Mouse (Mus musculus) layer of hippocampus, postnatal 10 days (tissue): ENCODE measurements around the gene Fgfr2. TPM values are rescaled to one million over a fixed set of nuclear protein-coding genes. Genes with fewer than 3 reads are reported as not detected.

Source experiments
- DNase-seq, 2 experiments: peaks; one replicate each; pipeline ENCODE4 v3.0.0; 2021; ENCODE audit warnings: low spot score in 2 of 2
- total RNA-seq, 2 experiments: library from RNA; stranded (reverse); gene quantifications; 2 replicates each; pipeline ENCODE4 v1.2.3; 2021

Gene Fgfr2
- total RNA-seq, 2 experiments from 2014 or later = 35.6 to 48.3 TPM

DNA sequence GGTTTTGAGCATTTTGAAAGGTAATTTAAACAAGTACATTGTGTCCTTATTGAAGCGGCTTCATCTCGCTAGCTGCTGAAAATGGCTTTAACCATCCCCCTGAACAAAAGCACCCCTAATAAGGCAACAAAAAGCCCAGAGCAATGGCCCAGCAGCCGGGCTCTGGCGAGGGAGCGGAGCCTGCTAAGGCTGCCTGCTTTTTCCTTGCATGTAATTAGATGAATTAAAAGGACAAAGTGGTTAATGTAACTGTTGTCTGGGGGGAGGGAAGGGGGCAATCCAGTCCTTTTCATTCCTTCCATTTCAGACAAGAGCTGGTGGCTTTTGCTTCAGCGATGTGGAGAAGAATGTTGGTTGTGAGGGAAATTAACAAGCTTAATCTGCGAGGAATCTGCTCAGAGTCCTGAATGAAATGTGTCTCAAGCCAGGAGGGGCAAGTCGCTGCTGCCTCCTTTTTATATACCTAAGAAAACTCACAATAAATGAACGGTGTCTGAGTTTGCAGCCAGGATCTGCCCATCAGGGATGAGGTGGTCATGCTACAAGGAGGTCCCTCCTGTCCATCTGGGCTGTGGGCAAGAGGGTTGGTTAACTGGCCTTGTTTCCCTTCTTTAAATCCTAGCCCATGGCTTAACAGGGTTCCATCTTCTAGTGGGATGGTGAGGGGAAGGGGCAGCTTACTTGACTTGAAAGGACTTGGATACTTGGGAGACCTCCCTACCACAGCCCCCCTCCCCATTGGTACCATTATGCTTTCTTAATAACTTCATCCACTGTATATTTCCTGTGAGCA lies 1400.2 kb downstream of the Fgfr2 start:
- DNase-seq = no peak

DNA sequence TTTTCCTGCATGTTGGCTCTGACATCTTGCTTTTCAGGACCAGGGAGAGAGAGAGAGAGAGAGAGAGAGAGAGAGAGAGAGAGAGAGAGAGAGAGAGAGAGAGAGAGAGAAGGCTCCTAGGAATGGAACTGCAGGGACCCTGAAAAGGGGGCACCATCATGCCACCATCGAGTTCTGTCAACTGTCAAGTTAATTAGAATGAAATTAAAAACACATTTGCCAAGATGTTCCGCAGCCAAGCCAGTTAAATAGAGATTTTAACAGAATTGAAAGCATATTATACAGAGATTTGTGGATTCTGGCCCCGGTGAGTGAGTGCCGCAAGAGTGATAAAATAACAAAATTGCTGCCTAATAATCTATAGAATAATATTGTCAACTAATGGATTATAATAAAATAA lies 1400.8 kb downstream of the Fgfr2 start:
- no peak for DNase-seq

DNA sequence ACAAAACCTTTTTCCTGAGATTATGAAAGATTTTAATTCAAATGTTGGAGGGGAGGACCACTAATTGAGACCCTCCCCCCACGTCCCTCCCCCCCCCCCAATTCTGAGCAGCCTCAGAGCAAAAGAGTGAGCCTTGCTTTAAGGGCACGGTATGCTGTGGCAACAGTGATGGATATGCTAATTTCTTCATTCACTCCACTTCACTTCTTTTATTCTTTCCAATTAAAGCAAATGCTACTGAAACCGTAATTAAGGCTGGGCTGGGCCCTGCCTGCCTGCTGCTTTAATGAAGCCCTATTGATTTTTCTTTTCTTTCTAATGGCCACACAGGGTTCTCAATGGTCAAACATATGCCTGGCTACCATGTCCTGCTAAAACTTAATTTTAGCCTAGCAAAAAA lies 1404.9 kb downstream of the Fgfr2 start:
- no peak for DNase-seq

DNA sequence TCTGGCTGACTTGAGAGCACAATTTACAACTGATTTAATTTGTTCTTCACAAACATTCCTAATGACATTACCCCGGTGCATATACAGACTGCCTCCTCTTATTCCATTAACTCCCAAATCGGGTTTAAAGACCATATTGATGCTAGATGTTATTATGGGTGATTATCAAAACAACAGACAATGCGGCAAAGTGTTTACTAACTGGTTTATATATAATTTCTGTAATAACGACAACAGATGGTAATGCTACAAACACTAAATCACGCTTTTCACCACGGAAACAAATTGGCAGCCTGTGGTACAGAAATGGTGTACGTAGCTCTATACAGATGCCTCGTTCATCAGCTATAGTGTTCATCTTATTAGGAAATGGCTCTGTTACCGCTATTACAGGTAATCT lies 1410.1 kb downstream of the Fgfr2 start:
- no peak for DNase-seq

DNA sequence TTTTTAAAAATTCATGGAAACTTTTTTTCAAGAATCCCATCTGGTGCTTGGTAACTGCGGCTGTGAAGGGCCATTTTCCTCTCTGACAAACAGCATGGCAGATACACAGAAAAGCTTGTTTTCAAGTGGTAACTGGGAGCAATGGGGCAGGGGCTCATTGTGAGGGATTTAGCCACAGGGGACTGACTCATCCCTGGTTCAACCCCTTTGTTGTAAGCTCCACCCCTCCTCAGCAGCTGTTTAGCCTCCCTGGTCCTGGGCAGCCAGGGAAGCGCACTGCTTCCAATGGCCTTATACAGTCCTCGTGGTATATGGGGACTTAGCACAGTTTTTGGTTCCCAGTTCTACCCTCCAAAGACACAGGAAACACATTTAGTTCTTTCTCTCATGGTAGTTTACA lies 1426.3 kb downstream of the Fgfr2 start:
- no peak for DNase-seq

DNA sequence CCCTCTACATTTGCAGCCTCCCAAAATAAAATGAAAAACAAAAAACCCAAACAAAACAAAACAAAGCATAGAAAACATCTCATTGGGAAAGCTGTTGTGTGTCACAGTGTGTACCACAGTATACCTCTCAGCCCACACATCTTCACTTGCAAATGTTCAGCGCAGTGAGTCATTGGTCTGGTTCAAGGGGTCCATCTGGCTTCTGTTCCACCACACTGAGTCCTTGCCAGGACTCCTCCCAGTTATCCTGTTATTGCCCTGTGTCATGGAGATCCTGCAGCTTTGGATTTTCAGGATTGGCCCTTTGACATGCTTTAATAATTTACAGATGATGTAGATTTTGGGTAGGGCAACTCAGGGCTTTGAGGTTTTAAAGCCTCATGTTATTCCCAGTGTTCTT lies 1435.8 kb downstream of the Fgfr2 start:
- DNase-seq = no peak

DNA sequence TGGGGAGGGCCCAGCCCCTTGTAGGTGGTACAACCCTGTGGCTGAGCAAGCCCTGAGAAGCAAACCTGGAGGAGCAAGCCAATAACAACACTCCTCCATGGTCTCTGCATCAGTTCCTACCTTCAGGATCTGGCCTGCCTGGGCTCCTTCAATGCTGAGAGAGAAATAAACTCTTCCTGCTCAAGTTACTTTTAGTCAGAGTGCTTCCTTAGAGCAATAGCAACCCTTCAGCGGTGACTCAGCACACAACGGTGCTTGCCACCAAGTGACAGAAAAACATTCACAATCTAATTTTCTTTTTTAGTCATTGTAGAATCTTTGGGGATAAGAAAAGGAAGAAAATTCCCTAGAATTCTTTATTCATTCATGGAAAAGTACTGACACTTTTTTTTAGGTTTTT lies 1446.0 kb downstream of the Fgfr2 start:
- no peak for DNase-seq

DNA sequence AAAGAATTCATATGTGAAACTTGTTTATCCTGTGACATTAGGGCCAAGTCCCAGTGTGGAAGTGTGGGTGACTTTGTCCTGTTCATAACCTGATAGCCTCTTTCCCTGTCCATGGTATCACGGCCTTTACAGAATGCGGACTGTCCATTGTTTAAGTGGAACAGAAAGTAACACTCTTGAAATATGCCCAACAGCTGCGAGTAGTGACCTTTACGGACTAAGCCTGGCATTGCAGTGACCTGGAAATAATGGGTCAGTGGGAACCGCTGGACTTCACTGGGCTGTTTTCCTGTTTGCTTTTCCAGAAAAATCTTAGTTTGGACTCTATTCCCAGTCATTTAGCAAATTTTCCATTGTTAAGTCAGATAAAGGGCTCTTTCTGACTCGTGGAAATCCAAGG lies 1452.6 kb downstream of the Fgfr2 start:
- DNase-seq = no peak

DNA sequence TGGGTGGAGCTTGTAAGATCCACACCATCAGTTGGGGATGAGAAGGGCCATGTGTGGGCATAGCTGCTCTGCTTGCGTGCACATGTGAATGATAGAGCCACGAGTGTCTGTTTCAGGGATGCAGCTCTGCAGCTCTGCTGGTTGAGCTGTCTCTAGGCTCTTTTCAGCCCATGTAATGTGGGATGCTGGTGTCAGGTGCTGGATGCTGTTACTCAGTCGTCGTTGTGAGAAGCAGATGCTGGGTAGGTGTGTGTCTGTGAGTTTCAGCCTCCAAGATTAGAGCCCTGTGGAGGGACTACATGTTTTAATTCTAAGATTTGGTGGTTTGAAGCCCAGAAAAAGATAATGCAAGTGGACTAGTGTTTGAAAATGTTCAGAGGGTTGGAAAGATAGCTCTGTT lies 1453.8 kb downstream of the Fgfr2 start:
- DNase-seq = no peak

DNA sequence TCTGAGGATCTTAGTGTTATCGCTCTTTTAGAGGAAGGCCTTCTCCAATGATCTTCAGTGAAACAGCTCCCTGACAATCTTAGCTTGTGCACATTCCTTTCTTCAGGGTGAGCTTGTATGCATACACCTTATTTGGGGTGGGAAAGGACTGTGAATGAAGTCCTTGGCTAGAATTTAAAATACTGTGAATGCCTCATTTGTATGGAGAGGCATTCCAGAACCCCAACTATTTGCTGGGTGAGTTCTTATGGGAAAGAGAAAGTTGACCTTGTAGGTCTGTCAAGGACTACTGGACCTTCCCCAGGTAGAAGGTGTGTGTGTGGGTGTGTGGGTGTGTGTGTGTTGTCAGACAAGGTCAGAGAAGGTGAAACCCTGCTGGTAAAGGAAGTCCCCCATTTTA lies 1462.4 kb downstream of the Fgfr2 start:
- DNase-seq = no peak

DNA sequence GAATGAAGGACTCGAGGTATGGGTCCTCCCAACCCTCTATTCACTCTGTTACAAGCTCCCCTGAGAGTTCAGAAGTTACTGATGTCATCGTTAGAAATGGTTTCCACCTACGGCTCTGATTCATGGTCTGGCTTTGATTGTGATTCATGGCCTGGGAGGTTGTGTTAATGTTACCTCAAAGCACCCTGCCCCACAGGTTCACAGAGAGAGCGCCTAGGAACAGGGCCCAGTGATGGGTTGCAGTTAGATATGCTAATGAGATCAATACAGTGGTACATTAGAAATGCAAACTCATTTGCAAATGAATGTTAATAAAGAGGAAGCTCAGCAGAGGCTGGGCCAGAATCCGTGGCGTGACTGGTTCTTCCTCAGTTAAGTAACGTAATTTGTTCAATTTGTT lies 1467.1 kb downstream of the Fgfr2 start:
- no peak for DNase-seq

DNA sequence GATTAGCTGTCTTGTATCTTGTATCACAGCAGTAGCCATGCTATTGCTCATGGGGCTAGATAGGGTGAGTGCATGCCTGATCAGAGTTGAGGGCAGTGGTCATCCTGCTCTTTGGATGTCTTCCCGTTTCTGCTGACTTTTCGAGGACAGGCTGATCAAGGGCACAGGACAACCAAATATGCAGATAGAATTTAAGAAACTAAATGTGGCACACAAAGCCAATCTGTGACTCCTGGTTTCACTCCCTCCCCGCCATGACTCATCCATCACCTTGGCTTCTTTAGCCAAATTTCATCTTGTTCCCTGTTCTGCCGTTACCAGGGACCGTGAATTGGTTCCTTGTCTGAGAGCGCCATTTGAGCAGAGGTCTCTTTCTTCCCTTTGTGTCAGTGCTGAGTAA lies 1469.7 kb downstream of the Fgfr2 start:
- DNase-seq = no peak

DNA sequence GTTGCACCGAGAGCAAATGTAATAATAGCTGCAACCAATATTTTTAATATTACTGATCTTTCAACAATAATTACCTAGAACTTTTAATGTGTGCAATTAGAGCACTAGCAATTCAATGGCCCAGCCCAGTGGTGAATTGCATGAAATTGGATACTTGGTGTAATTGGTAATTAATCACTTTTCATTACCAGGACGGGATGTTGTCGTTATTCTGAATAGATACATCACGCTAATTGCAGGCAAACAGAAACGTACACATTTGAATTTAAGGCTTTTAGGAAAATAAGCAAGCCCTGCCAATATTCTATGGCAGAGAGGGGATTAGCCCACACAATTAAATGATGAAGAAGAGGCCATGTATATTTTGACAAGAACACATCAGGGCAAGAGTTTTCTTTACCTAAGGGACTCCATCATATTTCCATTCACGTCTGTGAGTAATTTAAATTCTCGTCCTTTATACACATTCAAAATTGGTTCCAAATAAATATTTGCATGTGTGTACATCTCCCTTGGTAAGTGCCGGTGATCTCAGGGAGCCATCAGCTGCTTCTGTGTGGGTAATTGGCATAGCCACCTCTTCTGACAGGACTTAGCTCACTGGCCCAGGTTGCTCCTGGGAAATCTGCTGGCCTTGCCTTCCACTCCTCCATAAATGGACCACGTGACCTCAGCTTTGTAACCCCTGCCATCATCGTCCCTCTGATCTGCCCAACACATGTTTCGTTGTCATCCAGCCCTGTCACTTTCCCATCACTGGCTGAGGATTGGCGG lies 1471.0 kb downstream of the Fgfr2 start:
- DNase-seq = no peak

DNA sequence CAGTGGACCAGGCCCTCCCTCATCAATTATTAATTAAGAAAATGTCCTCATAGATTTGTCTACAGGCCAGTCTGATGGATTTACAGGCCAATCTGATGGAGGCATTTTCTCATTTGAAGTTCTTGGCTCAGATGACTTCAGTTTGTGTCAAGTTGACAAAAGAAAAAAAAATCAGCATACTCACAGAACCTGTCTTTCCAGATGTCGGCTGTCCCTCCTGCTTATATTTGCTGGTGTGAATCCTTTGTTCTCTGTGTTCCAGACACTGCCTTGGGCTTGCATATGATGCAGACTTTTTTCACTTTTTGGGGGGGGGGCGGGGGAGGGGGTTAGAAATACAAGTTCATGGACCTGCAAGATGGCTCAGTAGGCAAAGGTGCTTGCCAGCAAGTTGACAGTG lies 1472.9 kb downstream of the Fgfr2 start:
- DNase-seq = no peak

DNA sequence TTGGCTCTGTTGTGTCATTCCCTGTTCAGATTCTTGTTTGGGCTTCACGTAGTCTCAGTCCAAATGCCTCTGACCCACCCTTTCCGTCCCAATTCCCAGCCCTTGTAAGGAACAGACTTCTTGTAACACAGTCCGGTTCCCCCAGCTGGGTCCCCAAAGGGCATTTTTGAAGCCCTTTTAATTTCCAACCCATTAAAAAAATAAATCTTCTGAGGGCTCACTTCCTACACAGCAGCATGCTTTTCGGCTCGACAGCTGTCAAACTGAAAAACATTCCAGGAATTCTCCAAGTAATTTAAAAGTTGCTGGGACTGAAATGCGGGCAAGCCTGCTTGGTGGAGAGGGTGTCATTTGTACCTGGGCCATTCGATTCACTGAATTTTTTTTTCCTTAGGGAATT lies 1474.9 kb downstream of the Fgfr2 start:
- no peak for DNase-seq

DNA sequence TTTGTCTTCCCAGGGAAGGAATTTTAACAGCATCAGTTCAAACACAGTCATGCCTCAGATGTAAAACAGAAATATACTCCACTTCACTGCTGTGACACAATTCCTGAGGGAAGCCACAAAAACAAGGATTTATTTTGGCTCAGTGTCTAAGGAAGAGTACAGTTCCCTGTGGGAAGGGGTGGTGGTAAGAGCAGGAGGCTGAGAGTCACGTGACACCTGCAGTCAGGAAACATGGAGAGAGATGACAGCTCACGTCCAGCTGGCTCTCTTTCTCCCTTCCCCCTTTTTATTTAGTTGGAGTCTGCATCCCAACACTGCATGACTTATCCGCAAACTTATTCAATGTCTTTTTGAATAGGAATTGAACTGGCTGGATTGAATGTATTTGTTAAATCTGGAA lies 1475.6 kb downstream of the Fgfr2 start:
- no peak for DNase-seq

DNA sequence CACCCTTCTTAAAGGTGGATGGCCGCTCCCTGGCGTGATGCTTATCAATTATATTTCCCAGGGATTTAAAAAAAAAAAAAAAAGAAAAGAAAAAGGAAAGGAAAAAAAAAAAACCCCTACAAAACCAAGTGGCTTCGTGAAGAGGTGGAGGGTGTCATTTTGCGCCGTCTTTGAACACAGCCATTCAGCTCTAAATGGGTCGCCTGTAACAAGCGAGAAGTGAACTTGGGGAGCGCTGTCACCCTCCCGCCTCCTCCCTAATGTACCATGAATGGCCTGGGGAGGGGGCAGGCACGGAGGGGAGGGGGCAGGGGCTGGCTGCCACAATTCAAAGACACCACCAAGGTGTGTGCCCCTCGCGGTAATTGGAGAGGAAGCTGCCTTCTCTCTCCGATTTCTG lies 1478.6 kb downstream of the Fgfr2 start:
- no peak for DNase-seq

DNA sequence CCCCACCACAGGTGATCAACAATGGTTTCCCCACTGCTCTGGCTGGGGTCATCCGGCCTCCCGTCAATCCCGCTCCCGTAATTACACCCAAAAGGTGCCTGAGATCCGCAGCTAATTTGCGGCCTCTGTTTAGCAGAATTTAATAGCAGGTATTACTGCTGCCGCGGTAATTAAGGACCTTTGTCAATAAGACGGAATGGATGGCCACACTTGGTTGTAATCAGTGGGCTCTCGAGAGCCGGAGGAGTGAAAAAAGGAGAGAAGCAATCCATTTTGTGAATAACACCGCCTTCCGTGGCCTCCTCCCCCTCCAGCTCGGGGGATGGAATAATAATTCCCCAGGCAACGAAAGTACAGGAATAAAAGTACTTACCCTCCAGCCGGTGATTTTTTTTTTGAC lies 1479.1 kb downstream of the Fgfr2 start:
- DNase-seq = no peak

DNA sequence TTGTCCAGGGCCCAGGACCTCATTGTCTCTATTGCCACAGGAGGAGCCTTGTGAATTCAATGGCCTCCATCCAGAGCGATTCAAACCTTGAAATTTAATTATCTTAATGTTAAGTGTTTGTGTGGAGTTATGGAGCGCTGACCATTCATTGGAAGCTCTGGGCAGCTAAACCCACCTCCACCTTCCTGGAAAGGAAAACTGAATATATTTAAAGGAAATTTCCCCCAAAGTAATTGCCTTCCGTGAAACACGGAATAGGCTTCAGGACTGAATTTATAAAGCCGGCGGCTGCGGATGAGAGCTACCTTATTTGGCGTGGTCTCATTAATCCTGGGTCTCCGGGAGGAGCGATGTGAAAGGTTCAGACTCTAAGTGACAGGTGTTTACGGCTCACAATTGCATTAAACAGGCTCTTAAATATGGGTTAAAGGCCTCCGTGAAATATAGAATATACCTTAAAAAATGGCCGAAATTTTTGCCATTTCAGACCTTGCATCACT lies 1479.8 kb downstream of the Fgfr2 start:
- DNase-seq = no peak

DNA sequence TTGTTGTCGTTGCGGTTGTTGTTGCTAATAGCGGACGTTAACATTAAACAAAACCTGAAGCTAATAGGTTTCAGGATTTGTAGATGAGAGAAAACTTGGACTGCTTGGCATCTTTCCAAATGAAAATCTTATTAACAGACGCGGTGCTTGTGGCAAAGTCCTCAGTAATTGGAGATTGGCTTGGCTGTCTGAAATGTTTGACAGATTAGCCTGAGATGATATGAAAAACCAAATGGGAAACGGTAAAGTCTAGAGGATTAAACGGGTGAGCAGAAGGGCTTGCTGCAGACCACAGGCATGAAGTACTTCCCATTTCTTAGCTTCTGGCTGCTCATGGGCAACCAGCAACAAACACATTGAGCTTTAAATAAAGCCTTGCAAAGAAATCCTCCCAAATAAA lies 1493.6 kb downstream of the Fgfr2 start:
- no peak for DNase-seq

DNA sequence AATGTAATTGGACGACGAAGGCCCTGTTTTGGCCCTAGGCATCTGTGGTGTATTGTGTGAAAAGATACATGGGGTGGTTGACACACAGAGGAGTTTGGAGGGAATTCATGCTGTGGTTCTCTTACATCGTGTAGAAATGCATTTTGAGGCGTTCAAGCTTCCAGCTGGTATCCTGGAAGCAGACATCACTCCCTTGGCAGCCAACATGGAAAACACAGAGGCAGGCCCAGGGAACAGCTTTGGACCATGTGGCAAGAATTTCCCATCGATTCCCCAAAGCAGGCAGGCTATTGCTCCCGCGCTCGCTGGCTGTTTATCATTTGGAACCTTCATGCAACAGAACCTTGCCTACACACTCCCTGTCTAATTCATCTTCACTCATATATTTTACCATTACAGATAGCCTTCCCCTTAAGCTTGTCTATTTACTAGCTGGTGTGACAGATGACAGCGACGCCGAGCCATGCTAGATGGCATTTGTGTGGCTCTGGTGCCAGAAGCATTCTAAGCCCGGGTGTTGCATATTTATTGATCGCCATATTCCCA lies 1494.2 kb downstream of the Fgfr2 start:
- peak; percentile 60 to 67 for DNase-seq

DNA sequence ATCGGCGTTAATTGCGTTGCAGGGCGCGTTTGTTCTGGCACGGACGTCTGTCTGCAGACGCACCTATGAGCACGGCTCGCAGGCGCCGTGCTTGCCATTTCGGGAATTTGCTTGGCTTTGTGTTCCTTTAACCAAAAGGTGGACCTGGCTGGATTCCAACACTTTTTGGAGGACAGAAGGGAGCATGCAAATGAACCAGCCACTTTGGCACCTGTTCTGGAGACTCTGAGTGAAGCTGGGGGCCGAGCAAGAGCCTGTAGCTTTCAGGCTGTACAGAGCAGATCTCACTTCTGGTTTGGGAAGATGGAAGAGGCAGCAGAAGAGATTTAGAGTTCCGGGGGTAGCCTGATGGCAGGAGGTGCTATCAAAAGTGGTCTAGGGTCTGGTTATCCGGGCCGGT lies 1494.8 kb downstream of the Fgfr2 start:
- peak; percentile 22 to 29 for DNase-seq
